Mouse (Mus musculus): ENCODE measurements at regions not wholly inside any gene's neighbourhood (a gene's known extent, or its start where the extent isn't known, plus 50 kb on each side); places are given as distances from the start of the nearest gene placed in this dataset.
A peak's percentile ranks its signal among the peaks of the same experiment; 100 is the strongest.

- ATAC-seq (replicated peaks; ENCODE audit: insufficient number of reproducible peaks, low FRiP score, low TSS enrichment, poor library complexity, severe bottlenecking) = peak; percentile 66
Measured at GRCm38 (mm10) chr8:10840853-10841531, 167.3 kb downstream of the Irs2 start.

GRCm38 (mm10) chr8:10840044-10840443 lies 168.2 kb downstream of the Irs2 start:
- no peak for ATAC-seq (replicated peaks; ENCODE audit: insufficient number of reproducible peaks, low FRiP score, low TSS enrichment, poor library complexity, severe bottlenecking)

GRCm38 (mm10) chr8:10835054-10835453 lies 173.2 kb downstream of the Irs2 start:
- no peak for ATAC-seq (replicated peaks; ENCODE audit: insufficient number of reproducible peaks, low FRiP score, low TSS enrichment, poor library complexity, severe bottlenecking)

DNA sequence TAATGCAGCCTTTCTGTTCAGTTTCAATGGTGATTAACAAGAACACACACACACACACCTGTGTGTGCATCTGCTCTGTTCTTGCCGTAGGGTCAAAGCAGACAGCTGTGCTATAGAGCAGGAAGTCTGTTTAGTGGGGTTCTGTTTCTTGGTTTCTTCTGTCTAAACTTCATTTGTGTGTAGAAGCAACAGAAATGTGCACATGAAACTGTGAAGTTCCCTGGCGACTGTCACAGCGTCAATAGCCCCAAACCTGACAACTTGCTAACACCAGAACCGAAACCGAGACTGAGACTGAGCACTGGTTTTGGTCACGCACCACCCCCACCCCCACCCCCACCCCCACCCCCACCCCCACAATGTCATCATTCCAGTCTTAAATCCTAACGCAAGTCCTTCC lies 176.4 kb downstream of the Irs2 start:
- no peak for ATAC-seq (replicated peaks; ENCODE audit: insufficient number of reproducible peaks, low FRiP score, low TSS enrichment, poor library complexity, severe bottlenecking)

DNA sequence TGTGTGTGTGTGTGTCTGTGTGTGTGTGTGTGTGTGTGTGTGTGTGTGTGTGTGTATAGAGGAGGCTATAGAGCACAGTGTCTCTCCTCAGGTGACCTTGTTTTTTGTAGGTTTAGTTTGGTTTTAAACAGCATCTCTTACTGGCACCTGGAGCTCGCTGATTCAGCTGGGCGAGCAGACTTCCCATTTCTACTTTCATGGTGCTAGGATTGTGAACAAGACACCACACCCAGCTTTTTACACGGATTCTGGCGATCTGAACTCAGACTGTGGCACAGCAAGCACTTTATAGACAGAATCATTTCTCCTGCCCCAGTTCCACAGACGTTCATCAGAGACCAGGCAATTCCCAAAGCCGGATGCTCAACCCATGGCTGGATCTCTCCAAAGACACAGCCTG lies 177.0 kb downstream of the Irs2 start:
- peak; percentile 20; the same call in 1 of the 2 replicates for ATAC-seq (replicated peaks; ENCODE audit: insufficient number of reproducible peaks, low FRiP score, low TSS enrichment, poor library complexity, severe bottlenecking)

DNA sequence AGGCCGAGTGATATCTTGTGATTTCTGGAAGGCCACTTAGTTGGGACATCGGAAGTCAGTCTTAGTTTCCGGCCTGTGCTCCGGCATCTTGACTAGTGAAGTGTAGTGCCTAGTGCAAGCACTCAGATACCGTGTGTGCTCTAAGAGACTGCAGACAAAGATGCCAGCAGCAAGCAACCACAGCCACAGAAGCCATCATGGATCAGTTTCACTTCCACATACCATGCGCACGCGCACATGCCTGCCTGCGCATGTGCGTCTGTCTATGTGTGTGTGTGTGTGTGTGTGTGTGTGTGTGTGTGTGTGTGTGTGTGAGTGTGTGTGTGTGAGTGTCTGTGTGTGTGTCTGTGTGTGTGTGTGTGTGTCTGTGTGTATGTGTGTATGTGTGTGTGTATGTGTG lies 177.4 kb downstream of the Irs2 start:
- peak; percentile 72 for ATAC-seq (replicated peaks; ENCODE audit: insufficient number of reproducible peaks, low FRiP score, low TSS enrichment, poor library complexity, severe bottlenecking)

DNA sequence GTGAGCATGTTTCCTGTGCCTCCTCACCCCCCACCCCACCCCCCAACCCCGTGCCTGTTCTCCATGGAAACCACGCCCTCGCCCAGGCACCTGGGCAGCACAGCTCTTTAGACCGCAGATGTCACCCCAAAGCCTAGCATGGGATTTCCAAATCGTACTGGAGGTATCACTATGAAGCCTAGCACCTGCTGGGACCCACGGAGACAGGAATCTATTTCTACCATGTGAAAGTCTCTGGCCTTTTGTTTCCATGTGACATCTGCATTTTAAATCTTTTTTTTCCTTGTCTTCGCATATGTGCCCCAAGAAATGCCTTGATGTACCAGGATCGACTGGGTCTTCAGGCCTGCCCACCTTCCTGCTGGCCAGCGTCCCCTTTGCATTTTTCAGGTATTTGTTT lies 179.7 kb downstream of the Irs2 start:
- no peak for ATAC-seq (replicated peaks; ENCODE audit: insufficient number of reproducible peaks, low FRiP score, low TSS enrichment, poor library complexity, severe bottlenecking)

DNA sequence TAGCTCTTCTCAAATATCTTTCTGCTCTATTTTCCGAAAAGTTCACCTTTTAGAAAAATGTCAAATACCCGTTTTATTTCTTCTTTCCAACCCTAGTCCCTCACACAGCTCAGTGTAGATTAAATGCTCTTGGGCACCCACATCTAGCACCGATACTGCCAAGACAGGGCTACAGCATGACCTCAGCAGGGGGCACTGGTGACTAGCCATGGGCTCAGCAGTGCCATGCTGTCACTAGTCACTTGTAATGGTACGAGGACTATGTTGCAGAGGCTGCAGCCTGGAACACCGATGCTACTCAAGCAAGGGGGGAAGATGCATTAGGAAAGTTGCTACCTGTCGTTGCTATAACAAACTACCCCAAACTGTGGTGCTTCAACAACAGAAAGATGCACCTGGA lies 180.7 kb downstream of the Irs2 start:
- no peak for ATAC-seq (replicated peaks; ENCODE audit: insufficient number of reproducible peaks, low FRiP score, low TSS enrichment, poor library complexity, severe bottlenecking)

- no peak for ATAC-seq (replicated peaks; ENCODE audit: insufficient number of reproducible peaks, low FRiP score, low TSS enrichment, poor library complexity, severe bottlenecking)
Measured at GRCm38 (mm10) chr8:10825981-10826380, 182.3 kb downstream of the Irs2 start.

- no peak for ATAC-seq (replicated peaks; ENCODE audit: insufficient number of reproducible peaks, low FRiP score, low TSS enrichment, poor library complexity, severe bottlenecking)
Measured at GRCm38 (mm10) chr8:10825192-10825926, 182.9 kb downstream of the Irs2 start.

DNA sequence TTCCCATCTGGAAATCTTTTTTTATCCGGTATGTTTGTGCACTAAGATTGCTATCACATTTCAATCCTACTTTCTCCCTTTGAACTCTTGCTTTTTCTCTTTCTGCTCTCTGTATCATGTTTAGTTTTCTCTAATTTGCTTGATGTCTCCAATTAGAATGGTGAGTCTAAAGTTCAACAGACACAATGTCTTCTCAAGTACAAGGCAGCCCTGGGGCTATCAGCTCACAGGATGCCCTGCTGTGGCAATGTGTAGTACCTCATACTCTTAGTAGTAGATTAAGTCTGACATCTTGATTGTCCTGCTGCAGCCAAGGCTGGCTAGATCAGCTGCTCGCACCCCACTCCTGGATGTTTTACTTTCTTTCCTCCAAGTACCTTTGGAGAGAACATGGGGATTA lies 186.4 kb downstream of the Irs2 start:
- no peak for ATAC-seq (replicated peaks; ENCODE audit: insufficient number of reproducible peaks, low FRiP score, low TSS enrichment, poor library complexity, severe bottlenecking)

DNA sequence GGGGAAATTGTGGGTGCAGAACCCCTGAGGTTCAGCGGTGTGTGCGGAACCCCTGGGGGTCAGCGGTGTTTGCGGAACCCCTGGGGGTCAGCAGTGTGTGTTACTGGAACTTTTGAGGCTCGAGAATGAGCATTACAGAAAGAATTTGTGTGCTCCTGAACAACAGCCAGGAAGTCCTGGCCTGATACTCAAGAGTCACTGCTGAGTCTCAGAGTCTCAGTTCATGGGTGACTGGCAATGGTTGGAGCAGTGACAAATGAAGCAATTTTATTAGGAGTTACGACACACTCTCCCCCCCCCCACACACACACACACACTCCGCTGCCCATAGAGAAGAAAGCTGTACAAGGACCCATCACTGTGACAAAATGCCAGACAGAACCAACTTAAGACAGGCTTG lies 193.8 kb downstream of the Irs2 start:
- no peak for ATAC-seq (replicated peaks; ENCODE audit: insufficient number of reproducible peaks, low FRiP score, low TSS enrichment, poor library complexity, severe bottlenecking)

DNA sequence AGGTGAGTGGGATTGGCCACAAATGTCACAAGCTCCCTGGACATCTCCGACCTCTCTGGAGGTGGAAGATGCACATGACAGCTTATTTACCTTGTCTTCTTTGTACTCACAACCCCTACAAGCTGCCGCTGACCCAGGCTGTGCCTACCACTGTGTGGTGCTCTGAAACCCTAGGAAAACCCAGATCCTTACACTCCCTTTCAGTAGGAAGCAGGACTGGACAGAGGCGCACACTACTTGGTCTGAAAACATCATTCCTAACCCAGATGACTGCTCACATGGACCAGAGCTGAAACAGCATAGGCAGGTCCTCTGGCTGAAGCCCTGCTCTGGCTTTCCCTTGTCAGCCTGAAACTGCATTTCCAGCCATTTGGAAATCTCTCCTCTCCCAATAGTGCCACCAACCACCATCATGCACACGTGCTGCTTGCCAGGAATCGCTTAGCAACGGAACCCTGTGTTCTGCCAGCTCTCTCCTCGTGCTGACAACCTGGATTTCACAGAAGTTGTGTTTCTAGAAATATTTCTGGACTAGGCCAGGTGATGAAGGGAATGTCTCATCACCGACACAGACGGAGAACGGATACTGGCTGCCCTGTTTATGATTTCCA lies 196.1 kb downstream of the Irs2 start:
- no peak for ATAC-seq (replicated peaks; ENCODE audit: insufficient number of reproducible peaks, low FRiP score, low TSS enrichment, poor library complexity, severe bottlenecking)

GRCm38 (mm10) chr8:10807040-10807439 lies 201.2 kb downstream of the Irs2 start:
- no peak for ATAC-seq (replicated peaks; ENCODE audit: insufficient number of reproducible peaks, low FRiP score, low TSS enrichment, poor library complexity, severe bottlenecking)

GRCm38 (mm10) chr8:10805405-10806151 lies 202.7 kb downstream of the Irs2 start:
- no peak for ATAC-seq (replicated peaks; ENCODE audit: insufficient number of reproducible peaks, low FRiP score, low TSS enrichment, poor library complexity, severe bottlenecking)

GRCm38 (mm10) chr8:10804974-10805373 lies 203.3 kb downstream of the Irs2 start:
- ATAC-seq (replicated peaks; ENCODE audit: insufficient number of reproducible peaks, low FRiP score, low TSS enrichment, poor library complexity, severe bottlenecking) = no peak

DNA sequence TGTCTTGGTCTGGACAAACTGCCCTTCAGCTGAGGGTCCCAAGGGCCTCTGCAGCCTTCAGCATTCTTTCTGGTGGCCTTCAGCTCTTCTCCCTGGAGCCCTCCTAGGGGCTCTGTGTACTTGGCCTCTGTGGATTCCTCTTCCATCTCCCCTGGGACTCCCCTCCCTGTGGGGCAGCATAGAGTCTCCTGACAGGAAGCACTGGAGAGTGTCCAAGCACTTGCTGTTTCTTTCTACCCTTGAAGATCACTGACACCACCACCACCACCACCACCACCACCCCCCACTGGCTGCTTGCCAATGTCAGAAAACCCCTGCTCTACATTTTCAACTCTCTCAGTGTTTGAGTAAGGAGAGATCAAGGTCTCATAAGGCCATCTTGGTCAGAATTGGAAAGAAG lies 206.3 kb downstream of the Irs2 start:
- no peak for ATAC-seq (replicated peaks; ENCODE audit: insufficient number of reproducible peaks, low FRiP score, low TSS enrichment, poor library complexity, severe bottlenecking)

GRCm38 (mm10) chr8:10801580-10801979 lies 206.7 kb downstream of the Irs2 start:
- no peak for ATAC-seq (replicated peaks; ENCODE audit: insufficient number of reproducible peaks, low FRiP score, low TSS enrichment, poor library complexity, severe bottlenecking)

GRCm38 (mm10) chr8:10798444-10798843 lies 209.8 kb downstream of the Irs2 start:
- no peak for ATAC-seq (replicated peaks; ENCODE audit: insufficient number of reproducible peaks, low FRiP score, low TSS enrichment, poor library complexity, severe bottlenecking)
